Mouse (Mus musculus): ENCODE measurements around the gene Tmub2. TPM values are rescaled to one million over a fixed set of nuclear protein-coding genes. Genes with fewer than 3 reads are reported as not detected.

Tmub2 gene
- polyA plus RNA-seq, 1 experiment from 2014 or later: 30.3 TPM

- no peak for DNase-seq (ENCODE audit: low spot score)
- no peak for ATAC-seq (ENCODE audit: low FRiP score, low TSS enrichment)
- no peak overlapping the region for H3K4me2 ChIP-seq (replicated peaks; ENCODE audit: low read depth)
- no peaks in the 10 kb centered on the region for H3K36me3 ChIP-seq (ENCODE audit: control insufficient read depth, insufficient read depth, low read length)
- H3K4me3 ChIP-seq (ENCODE audit: low read depth, low read length): no peak overlapping the region
- no peaks in the 10 kb centered on the region for H3K9me3 ChIP-seq (ENCODE audit: control insufficient read depth, low read length)
- H3K4me1 ChIP-seq (replicated peaks; ENCODE audit: control insufficient read depth, insufficient read depth): no peaks in the 10 kb centered on the region
- no peaks in the 10 kb centered on the region for H3K27me3 ChIP-seq (ENCODE audit: control insufficient read depth, insufficient read depth, low read length)
- no peak for TF ChIP-seq CTCF (IDR thresholded peaks at IDR 0.05; ENCODE audit: low read depth)
- TF ChIP-seq EP300 (optimal IDR thresholded peaks at IDR 0.05): no peak
- H3K9ac ChIP-seq (ENCODE audit: low read length): no peak overlapping the region
- H3K27ac ChIP-seq (replicated peaks): no peak overlapping the region
These were observed 44.8 kb downstream of the Tmub2 start for GRCm38 (mm10) chr11:102329518-102329917.

DNA sequence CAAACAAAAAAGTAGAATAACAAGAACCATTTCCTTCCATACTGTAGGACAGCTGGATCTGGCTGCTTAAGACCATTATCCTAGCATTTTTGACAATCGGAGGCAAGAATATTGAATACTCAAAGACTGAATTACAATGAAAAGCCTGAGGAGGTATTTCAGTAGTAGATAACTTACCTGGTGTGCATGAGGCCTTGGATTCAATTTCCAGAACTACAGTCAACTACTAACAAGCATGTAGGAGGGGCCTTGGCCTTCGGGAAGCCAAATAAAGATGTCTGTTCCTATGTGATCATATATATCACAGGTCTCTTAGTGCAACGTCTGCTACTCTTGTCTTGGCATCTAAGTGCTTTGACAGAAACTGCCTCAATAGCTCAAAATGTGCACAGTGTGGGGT lies 45.3 kb downstream of the Tmub2 start:
- Histone ChIP-seq H3K36me3 (ENCODE audit: control insufficient read depth, insufficient read depth, low read length) (no peaks in the 10 kb centered on the region), H3K4me3 (ENCODE audit: low read depth, low read length) (no peak overlapping the region), H3K9ac (ENCODE audit: low read length) (no peak overlapping the region), H3K4me2 (replicated peaks; ENCODE audit: low read depth) (no peak overlapping the region), H3K9me3 (ENCODE audit: control insufficient read depth, low read length) (no peaks in the 10 kb centered on the region), H3K27ac (replicated peaks) (no peak overlapping the region), H3K4me1 (replicated peaks; ENCODE audit: control insufficient read depth, insufficient read depth) (no peaks in the 10 kb centered on the region), H3K27me3 (ENCODE audit: control insufficient read depth, insufficient read depth, low read length) (no peaks in the 10 kb centered on the region)
- 75% methylated on average over 3 of the region's 3 CpGs for WGBS
- DNase-seq (ENCODE audit: low spot score) (no peak), ATAC-seq (ENCODE audit: low FRiP score, low TSS enrichment) (no peak)
- TF ChIP-seq CTCF (IDR thresholded peaks at IDR 0.05; ENCODE audit: low read depth): no peak
- no peak for TF ChIP-seq EP300 (optimal IDR thresholded peaks at IDR 0.05)

- Histone ChIP-seq H3K9me3 (ENCODE audit: control insufficient read depth, low read length) (no peaks in the 10 kb centered on the region), H3K4me1 (replicated peaks; ENCODE audit: control insufficient read depth, insufficient read depth) (no peaks in the 10 kb centered on the region), H3K9ac (ENCODE audit: low read length) (no peak overlapping the region), H3K27me3 (ENCODE audit: control insufficient read depth, insufficient read depth, low read length) (no peaks in the 10 kb centered on the region), H3K4me3 (ENCODE audit: low read depth, low read length) (no peak overlapping the region), H3K27ac (replicated peaks) (no peak overlapping the region), H3K4me2 (replicated peaks; ENCODE audit: low read depth) (no peak overlapping the region), H3K36me3 (ENCODE audit: control insufficient read depth, insufficient read depth, low read length) (no peaks in the 10 kb centered on the region)
- no peak for TF ChIP-seq EP300 (optimal IDR thresholded peaks at IDR 0.05)
- TF ChIP-seq CTCF (IDR thresholded peaks at IDR 0.05; ENCODE audit: low read depth): no peak
- WGBS: 52% methylated on average over 4 of the region's 4 CpGs
- ATAC-seq (ENCODE audit: low FRiP score, low TSS enrichment) (no peak), DNase-seq (ENCODE audit: low spot score) (no peak)
These were observed 47.1 kb downstream of the Tmub2 start for GRCm38 (mm10) chr11:102331806-102332205.

GRCm38 (mm10) chr11:102333061-102333460 lies 48.3 kb downstream of the Tmub2 start:
- H3K9ac ChIP-seq (ENCODE audit: low read length): no peak overlapping the region
- H3K36me3 ChIP-seq (ENCODE audit: control insufficient read depth, insufficient read depth, low read length): no peaks in the 10 kb centered on the region
- H3K4me2 ChIP-seq (replicated peaks; ENCODE audit: low read depth): no peak overlapping the region
- ATAC-seq (ENCODE audit: low FRiP score, low TSS enrichment) (no peak), DNase-seq (ENCODE audit: low spot score) (no peak)
- H3K9me3 ChIP-seq (ENCODE audit: control insufficient read depth, low read length): no peaks in the 10 kb centered on the region
- H3K27ac ChIP-seq (replicated peaks): no peak overlapping the region
- TF ChIP-seq EP300 (optimal IDR thresholded peaks at IDR 0.05) (no peak), CTCF (IDR thresholded peaks at IDR 0.05; ENCODE audit: low read depth) (no peak)
- H3K27me3 ChIP-seq (ENCODE audit: control insufficient read depth, insufficient read depth, low read length): no peaks in the 10 kb centered on the region
- no peaks in the 10 kb centered on the region for H3K4me1 ChIP-seq (replicated peaks; ENCODE audit: control insufficient read depth, insufficient read depth)
- no peak overlapping the region for H3K4me3 ChIP-seq (ENCODE audit: low read depth, low read length)

GRCm38 (mm10) chr11:102334010-102334409 lies 49.3 kb downstream of the Tmub2 start:
- Histone ChIP-seq H3K27ac (replicated peaks) (no peak overlapping the region), H3K4me1 (replicated peaks; ENCODE audit: control insufficient read depth, insufficient read depth) (no peaks in the 10 kb centered on the region), H3K36me3 (ENCODE audit: control insufficient read depth, insufficient read depth, low read length) (no peaks in the 10 kb centered on the region), H3K27me3 (ENCODE audit: control insufficient read depth, insufficient read depth, low read length) (no peaks in the 10 kb centered on the region), H3K4me3 (ENCODE audit: low read depth, low read length) (no peak overlapping the region), H3K4me2 (replicated peaks; ENCODE audit: low read depth) (no peak overlapping the region), H3K9ac (ENCODE audit: low read length) (no peak overlapping the region), H3K9me3 (ENCODE audit: control insufficient read depth, low read length) (no peaks in the 10 kb centered on the region)
- TF ChIP-seq CTCF (IDR thresholded peaks at IDR 0.05; ENCODE audit: low read depth) (no peak), EP300 (optimal IDR thresholded peaks at IDR 0.05) (no peak)
- 38% methylated on average over 4 of the region's 4 CpGs for WGBS
- DNase-seq (ENCODE audit: low spot score) (no peak), ATAC-seq (ENCODE audit: low FRiP score, low TSS enrichment) (no peak)

DNA sequence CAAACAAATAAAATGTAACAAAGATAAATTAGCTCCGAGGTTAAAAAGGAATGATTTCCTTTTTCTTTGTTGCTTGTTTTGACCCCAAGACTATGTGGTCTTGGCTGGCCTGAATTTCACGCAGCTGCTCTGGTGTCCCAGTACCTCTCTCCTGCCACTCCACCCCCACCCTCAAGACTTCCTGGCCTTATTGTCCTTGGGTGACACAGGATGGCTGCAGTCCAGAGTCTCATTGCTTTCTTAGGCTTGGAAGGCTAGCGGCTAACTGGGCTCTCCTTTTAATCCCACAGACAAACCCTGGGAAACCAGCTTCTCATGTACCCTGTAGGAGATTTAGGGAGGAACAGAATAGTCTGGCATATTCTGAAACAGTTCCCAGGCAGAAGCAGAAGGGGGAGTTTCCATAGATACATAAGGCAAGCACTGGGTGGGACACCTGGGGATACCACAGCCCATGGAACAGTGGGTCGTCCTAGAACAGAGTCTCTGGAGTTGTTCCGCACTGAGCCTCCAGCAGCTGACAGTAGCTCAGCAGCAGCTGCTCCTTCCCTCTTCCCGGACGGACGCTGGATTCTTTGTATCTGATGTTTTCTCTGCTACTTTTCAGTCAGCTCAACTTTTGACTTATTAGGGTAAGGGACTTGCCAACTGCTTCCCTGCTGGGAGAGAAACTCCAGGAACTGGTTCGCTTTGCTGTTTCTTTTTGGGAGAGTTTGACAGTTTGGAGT lies 50.4 kb downstream of the Tmub2 start:
- TF ChIP-seq CTCF (IDR thresholded peaks at IDR 0.05; ENCODE audit: low read depth): no peak
- TF ChIP-seq EP300 (optimal IDR thresholded peaks at IDR 0.05): no peak
- no peaks in the 10 kb centered on the region for H3K9me3 ChIP-seq (ENCODE audit: control insufficient read depth, low read length)
- WGBS: 22% methylated on average over 9 of the region's 9 CpGs
- H3K4me3 ChIP-seq (ENCODE audit: low read depth, low read length): no peak overlapping the region
- H3K27ac ChIP-seq (replicated peaks): no peak overlapping the region
- no peaks in the 10 kb centered on the region for H3K36me3 ChIP-seq (ENCODE audit: control insufficient read depth, insufficient read depth, low read length)
- no peaks in the 10 kb centered on the region for H3K27me3 ChIP-seq (ENCODE audit: control insufficient read depth, insufficient read depth, low read length)
- no peak overlapping the region for H3K4me2 ChIP-seq (replicated peaks; ENCODE audit: low read depth)
- H3K4me1 ChIP-seq (replicated peaks; ENCODE audit: control insufficient read depth, insufficient read depth): no peaks in the 10 kb centered on the region
- DNase-seq (ENCODE audit: low spot score) (no peak), ATAC-seq (ENCODE audit: low FRiP score, low TSS enrichment) (no peak)
- no peak overlapping the region for H3K9ac ChIP-seq (ENCODE audit: low read length)

Data from stomach, postnatal 0 days (tissue).